Mouse (Mus musculus) large intestine, adult 2 months (tissue): ENCODE results near the gene Man2a2. TPM values are rescaled to one million over a fixed set of nuclear protein-coding genes. Genes with fewer than 3 reads are reported as not detected.
"Not testable (repeated sequence)": the region's sequence is repeated elsewhere in the genome, so short reads cannot be mapped to it uniquely, and the experiment has no call there.

Source experiments
- DNase-seq: peaks from one replicate; pipeline ENCODE4 v3.0.0-alpha.2; 2012; ENCODE audit warnings: low read depth, low spot score
- WGBS: fragments of 180-500 bp; shearing (Covaris S2); methylation state at CpG from one replicate; pipeline ENCODE4 v1.1.7; 2018; 5-methylcytosine and 5-hydroxymethylcytosine counted together
- polyA plus RNA-seq: library from polyadenylated mRNA; depleted of rRNA; stranded (reverse); fragments of >200 nt; gene quantifications from 2 replicates; pipeline ENCODE4 v1.2.3, GENCODE M21; 2012

The Man2a2 gene
- polyA plus RNA-seq, 1 experiment = 13.8 TPM

- no peak for DNase-seq
- 17% methylated on average over 5 of the region's 5 CpGs for WGBS
Observed at GRCm38 (mm10) chr7:80401041-80401859, 30.1 kb upstream of the Man2a2 start.

DNA sequence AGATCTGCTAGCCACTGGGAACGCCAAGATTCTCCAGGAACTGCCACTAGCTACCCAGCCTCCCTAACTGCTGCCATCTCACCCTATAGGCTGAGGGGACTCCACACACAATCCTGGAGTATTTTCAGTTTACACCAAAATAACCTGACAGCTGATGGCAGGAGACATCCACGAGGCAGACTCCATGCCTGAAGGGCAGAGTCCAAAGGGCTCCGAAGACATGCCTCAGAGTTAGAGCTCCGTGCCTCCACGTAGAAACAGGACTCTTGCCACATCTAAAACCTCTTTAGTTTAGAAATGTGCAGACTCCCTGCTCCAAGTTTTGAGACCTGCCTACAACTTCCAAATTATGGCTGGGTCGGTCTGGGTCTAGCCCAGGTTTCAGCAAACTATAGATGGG, 29.4 kb upstream of the Man2a2 start:
- WGBS = 23% methylated on average over 6 of the region's 6 CpGs
- DNase-seq = no peak

- WGBS = 24% methylated on average over 5 of the region's 5 CpGs
- no peak for DNase-seq
Observed at GRCm38 (mm10) chr7:80400099-80400498, 28.9 kb upstream of the Man2a2 start.

- DNase-seq = no peak
- WGBS = 81% methylated on average over 9 of the region's 9 CpGs
Observed at GRCm38 (mm10) chr7:80398654-80399444, 27.7 kb upstream of the Man2a2 start.

DNA sequence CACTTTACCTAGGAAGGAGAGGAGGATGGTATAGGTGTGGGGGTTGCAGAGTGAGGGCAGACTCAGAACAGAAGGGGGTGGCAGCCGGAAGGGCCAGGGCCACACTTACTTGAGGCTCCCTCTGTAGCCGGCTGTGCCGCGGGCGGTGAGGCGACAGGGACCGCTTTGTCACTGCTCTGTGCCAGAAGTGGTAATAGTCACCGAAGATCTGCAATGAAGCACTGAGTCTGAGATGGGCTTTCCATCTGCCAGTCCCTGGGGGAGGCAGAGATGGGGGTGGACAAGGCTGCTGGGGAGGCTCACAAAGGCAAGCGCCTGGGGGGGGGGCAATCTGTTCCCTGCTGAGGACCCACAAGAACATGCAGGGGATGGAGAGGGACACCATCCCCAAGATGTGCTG, 26.8 kb upstream of the Man2a2 start:
- DNase-seq = no peak
- WGBS = 97% methylated on average over 9 of the region's 9 CpGs

DNA sequence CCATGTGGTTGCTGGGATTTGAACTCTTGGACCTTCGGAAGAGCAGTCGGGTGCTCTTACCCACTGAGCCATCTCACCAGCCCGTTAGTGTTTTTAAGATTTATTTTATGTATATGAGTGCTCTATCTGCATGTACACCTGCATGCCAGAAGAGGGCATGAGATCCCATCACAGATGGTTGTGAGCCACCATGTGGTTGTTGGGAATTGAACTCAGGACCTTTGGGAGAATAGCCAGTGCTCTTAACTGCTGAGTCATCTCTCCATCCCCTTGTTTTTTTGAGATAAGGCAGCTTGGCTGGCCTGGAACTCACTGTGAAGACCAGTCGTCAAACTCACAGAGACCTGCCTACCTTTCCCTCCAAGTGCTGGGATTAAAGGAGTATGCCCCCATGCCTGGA, 25.3 kb upstream of the Man2a2 start:
- not testable (repeated sequence) for DNase-seq
- WGBS = 78% methylated on average over 4 of the region's 4 CpGs

DNA sequence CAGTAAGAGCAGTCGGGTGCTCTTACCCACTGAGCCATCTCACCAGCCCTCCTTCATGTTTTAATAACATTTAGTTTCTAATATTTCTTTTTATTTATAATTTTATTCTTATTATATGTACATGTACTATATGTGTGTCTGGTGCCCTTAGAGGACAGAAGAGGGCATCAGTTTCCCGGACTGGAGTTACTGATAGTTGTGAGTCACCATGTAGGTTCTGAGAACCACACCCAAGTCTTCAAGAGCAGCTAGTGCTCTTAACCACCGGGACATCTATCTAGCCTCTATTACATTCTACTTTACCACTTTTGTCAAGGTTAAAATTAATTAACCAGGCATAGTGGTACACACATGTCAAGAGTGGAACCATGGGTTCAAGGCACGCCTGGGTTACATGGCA, 23.4 kb upstream of the Man2a2 start:
- no peak for DNase-seq
- WGBS = 67% methylated on average over 4 of the region's 4 CpGs

- 92% methylated on average over 15 of the region's 15 CpGs for WGBS
- DNase-seq = no peak
Observed at GRCm38 (mm10) chr7:80392119-80392518, 20.9 kb upstream of the Man2a2 start.

DNA sequence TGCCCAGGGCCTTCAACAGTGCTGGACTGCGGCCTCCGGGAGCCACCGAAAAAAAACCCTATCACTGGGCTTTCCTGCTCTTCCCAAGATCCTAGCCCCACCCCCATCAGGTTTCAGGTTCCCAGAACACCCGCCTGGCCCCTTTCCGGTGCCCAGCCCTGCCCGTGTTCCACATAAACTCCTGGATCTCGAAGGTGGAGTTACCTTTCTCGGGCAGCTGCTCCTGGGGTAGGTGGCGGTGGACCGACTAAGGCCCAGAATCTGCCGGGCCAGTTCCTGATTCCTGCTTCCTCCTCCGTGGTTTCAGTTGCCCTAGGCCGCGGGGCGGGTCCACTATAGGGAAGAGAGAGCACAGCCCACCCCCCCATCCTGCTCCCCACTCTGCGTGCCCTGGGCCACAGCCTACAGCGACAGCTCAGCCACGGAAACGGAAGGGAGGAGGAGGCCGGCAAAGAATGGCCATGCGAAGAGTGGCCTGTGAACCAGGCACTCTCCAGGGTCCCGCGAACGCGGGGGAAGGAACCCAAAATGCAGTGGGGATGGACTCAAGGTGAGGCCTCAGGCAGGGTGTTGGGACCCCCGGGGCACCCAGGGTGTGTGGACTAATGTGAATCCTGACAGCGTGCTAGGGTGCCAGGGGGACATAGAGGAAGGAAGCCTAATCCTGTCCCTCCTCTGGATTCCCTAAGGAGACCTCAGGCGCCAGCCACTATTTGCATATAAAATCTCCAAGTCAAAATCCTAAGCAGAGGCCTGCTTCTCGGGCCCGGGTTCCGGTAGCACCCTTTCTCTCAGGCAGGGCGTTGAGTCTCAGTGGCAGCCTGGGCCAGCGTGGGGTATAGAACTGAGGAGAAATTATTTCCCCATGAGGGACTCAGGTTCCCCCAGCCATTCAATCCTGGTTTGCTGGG, 16.7 kb upstream of the Man2a2 start, which contains the start of gene Fes:
Gene Fes, minus strand, starts transcription at position 314 of the 911 bp plus-strand sequence.
- DNase-seq = no peak
- whole genome bisulfite sequencing = 19% methylated on average over 33 of the region's 33 CpGs

DNA sequence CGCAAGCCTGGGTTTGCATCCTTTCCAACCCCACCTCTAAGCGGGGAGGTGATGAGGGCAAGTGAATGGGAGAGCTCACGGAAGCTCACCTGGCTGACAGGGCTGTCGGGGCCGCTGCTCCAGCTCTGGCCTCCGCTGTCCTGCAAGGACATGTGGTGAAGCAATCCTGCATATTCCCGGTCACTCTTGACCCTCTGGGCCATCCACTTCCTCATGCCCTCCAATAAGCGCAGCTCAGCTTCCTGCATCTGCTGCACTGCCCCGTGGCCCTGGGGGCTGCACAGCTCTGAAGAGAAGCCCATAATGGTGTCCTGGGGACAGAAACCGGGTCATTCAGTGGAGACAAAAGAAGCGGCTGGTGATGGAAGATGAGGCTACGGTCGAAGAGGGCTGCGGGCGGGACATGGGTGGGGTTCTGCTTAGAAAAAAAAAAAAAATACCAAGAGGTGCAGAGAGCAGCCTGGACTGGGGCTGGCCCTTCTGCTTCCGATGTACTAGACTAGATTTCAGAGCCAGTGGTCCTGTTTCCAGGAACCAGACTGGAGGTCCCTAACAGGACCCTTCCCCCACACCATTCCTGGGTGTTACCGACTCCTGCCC, 16.0 kb upstream of the Man2a2 start:
- WGBS = 27% methylated on average over 17 of the region's 17 CpGs
- DNase-seq = no peak

DNA sequence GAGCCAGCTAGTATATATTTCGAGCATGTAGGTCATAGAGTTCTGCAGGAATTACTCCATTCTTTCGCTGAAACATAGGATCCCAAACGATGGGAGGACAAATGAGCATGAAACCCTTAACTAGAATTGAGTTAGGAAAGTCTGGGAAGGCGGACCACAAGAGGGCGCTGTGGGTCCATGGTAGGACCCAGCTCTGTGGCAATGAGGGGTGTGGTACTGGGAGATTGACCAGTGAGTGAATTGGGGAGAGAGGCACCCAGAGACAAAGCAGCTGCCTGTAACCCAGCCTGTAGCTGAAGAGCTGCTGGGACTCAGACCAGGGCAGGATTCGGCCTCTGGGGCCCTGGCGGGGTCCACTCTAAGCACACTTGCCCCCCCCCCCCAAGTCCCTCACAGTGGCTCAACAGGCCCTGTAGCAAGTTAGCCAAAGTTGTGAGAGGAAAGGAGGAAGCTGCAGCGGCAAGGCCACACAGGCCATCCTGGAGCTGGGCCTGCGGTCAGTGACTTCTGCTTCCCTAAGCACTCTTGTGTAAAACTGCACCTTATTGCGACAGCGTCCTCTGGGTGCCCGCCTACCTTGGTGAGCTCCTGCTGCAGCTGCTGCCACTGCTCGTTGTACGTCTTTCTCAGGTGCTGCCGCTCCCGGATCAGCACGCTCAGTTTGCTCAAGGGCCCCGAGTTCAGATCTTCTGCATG, 15.2 kb upstream of the Man2a2 start:
- no peak for DNase-seq
- WGBS = 19% methylated on average over 18 of the region's 18 CpGs

GRCm38 (mm10) chr7:80382919-80383318, 11.7 kb upstream of the Man2a2 start:
- DNase-seq = no peak
- WGBS = 81% methylated on average over 11 of the region's 11 CpGs

GRCm38 (mm10) chr7:80379531-80379930, 8.4 kb upstream of the Man2a2 start:
- 61% methylated on average over 13 of the region's 13 CpGs for WGBS
- DNase-seq = no peak

DNA sequence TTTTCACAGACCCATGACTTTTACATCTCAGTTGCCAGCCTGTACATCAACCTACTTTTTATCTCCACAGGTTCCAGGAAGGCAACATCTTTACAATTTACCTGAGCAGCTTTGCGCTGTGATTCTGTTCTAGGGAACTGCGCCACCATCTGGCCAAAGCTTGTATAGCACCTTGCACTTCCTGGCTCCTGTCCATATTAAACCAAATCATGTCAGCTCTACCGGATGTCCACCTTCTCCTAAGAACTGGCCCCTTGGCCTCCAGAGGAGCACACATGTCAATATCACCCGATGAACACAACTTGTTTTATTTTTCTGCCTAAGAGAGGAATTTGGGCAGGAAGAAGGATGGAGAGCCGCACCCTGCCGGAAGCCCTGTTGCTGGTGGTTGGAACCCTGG, 6.3 kb upstream of the Man2a2 start:
- DNase-seq = no peak

DNA sequence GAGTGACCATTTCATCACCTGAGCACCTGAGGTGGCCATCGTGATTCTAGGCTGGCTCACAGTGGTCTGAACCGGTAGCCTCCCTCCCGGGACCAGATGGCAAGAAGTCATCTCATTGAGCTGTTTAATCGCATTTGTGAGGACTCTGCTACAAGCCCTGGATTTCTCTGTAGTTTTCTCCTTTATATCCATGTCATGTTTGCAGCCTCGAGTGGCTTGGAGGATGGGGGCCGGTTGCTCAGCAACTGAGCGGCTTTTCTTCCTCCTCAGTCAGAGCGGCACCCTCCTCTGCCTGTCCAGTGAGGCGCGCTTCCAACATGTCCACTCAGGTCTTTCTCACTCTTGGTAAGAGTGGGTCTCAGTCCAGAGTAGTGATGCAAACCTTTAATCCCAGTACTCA, 5.0 kb upstream of the Man2a2 start:
- 79% methylated on average over 10 of the region's 10 CpGs for WGBS
- DNase-seq = no peak

More for the DNA sequence above, 6.3 kb upstream of the Man2a2 start:
- 32% methylated on average over 6 of the region's 6 CpGs for WGBS

GRCm38 (mm10) chr7:80375376-80376039, 4.3 kb upstream of the Man2a2 start:
- no peak for DNase-seq
- WGBS = 60% methylated on average over 9 of the region's 9 CpGs

- WGBS = 91% methylated on average over 3 of the region's 3 CpGs
- DNase-seq = no peak
Observed at GRCm38 (mm10) chr7:80374733-80375132, 3.6 kb upstream of the Man2a2 start.

GRCm38 (mm10) chr7:80374280-80374679, 3.1 kb upstream of the Man2a2 start:
- DNase-seq = no peak
- WGBS = 40% methylated on average over 3 of the region's 3 CpGs
